Mouse (Mus musculus) forebrain, embryonic 10.5 days (tissue): ENCODE data around the gene Rnaset2b. TPM values are rescaled to one million over a fixed set of nuclear protein-coding genes. Genes with fewer than 3 reads are reported as not detected.

ENCODE experiments used
- polyA plus RNA-seq: library from polyadenylated mRNA; unstranded; fragments of >200 nt; fragmentation: Nextera tagmentation; extraction: Ambion mirVana; gene quantifications from 2 replicates; pipeline ENCODE4 v1.2.1, GENCODE M21; 2016

The Rnaset2b gene
- polyA plus RNA-seq, 1 experiment from 2014 or later = 114 TPM

Other genes starting within 250 kb of the Rnaset2b start
- 103 and 116 TPM in 2 replicates for gene Ezr, start 187.8 kb upstream of the Rnaset2b start, polyA plus RNA-seq
- gene Rsph3b, start 22.0 kb upstream of the Rnaset2b start, polyA plus RNA-seq = 37.0 and 37.4 TPM in 2 replicates
- gene Tagap1, start 9.5 kb upstream of the Rnaset2b start, polyA plus RNA-seq = 52.0 and 53.4 TPM in 2 replicates
- gene Gm49721, start 8.3 kb downstream of the Rnaset2b start, polyA plus RNA-seq = 0.31 TPM in 1 of 2 replicates, not detected in the other
- not detected in 2 replicates for gene Gm1604a, start 54.9 kb downstream of the Rnaset2b start, polyA plus RNA-seq
- 23.6 and 25.3 TPM in 2 replicates for gene Rps6ka2, start 199.5 kb downstream of the Rnaset2b start, polyA plus RNA-seq